Mouse (Mus musculus): Measurements from ENCODE around the gene Hcn1.

The Hcn1 gene

DNA sequence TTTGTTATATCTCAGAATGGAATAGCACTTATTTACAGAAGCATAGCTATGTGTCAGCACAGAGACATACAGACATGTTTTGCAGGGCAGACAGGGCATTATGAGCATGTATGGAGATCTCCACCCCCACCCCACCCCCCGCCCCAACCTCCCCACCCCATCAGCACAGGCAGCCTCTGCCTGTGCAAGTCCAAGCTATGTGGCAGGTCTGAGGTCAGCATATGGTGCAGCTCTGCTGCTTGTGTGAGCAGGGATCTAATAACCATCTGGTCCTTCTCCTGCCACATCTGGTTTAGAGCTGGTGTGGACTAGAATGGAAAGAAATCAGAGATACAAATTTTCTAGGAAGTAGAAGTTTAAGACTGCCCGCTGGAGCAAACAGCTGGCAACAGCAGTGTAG, 424.4 kb downstream of the Hcn1 start:
- DNase-seq (ENCODE audit: low read depth): no peak

GRCm38 (mm10) chr13:118027868-118028267, 425.7 kb downstream of the Hcn1 start:
- no peak for DNase-seq (ENCODE audit: low read depth)

GRCm38 (mm10) chr13:118028662-118029061, 426.5 kb downstream of the Hcn1 start:
- DNase-seq (ENCODE audit: low read depth): no peak

- no peak for DNase-seq (ENCODE audit: low read depth)
These were observed 427.5 kb downstream of the Hcn1 start for GRCm38 (mm10) chr13:118029579-118029978.

GRCm38 (mm10) chr13:118035598-118035997, 433.5 kb downstream of the Hcn1 start:
- DNase-seq (ENCODE audit: low read depth): no peak

Data from fibroblast of lung, adult 2 months (primary cell).